Mouse (Mus musculus): Measurements from ENCODE around the gene Kcnd2.

Gene Kcnd2

DNA sequence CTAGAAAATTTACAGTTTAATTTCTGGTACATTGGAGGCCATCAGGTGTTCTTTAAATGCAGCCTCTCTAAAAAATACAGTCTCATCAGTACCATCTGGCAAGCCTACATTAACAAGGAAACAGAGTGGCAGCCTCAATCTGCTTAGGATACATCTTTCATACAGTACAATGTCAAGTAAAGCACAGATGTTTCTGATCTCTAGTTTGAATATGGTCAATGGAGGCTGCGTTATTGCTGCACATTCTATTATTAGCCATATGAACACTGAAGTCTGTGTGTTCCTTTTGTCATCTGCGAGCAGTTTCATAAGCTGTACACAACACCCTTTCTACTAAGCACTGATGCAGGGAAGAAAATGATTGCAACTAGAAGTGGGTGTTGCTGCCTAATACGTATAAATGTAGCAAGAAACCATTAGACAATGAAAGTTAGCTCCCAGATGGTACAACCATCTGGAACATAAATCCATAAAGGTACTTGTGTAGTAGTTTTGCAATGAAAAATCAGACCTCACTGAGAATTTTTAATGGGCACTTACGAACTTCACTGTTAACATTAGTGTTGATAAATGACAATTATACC is 209.0 kb downstream of the Kcnd2 start:
- DNase-seq (ENCODE audit: low read depth) = no peak

DNA sequence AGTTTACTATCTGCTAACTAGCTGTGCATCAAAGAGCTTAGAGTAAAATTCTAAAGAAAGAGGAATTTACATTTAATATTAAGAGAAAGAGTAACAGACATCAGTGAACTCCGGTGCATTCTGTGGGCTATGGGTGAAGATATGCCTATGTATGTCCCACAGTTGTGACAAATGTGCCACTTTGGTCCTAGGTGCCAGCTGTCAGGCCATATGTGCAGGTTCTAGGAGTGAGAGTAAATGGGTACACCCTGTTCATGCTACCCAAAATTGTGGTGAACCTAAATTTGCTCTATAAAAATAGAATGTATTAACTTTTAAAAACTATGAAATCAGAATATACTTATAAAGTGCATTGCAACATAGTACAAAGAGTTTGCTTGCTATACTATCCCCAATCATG is 215.8 kb downstream of the Kcnd2 start:
- no peak for DNase-seq (ENCODE audit: low read depth)

DNA sequence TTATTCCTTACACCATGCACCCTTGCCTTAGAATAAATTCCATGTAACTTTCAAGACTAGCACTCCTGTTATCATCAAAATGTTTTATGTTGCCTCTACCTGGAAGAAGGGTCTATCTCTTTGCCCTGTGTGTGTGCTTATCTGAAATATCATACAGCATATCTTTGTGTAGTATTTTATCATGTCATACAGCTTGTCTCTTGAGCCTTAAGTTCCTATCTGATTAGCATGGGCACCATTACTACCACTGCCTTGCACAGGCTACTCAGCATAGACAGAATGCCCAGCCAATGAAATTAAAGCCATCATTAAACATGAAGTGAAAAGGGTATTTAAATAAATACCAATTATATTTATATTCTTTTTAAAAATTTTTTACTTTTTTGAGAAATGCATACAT is 249.4 kb downstream of the Kcnd2 start:
- DNase-seq (ENCODE audit: low read depth) = no peak

DNA sequence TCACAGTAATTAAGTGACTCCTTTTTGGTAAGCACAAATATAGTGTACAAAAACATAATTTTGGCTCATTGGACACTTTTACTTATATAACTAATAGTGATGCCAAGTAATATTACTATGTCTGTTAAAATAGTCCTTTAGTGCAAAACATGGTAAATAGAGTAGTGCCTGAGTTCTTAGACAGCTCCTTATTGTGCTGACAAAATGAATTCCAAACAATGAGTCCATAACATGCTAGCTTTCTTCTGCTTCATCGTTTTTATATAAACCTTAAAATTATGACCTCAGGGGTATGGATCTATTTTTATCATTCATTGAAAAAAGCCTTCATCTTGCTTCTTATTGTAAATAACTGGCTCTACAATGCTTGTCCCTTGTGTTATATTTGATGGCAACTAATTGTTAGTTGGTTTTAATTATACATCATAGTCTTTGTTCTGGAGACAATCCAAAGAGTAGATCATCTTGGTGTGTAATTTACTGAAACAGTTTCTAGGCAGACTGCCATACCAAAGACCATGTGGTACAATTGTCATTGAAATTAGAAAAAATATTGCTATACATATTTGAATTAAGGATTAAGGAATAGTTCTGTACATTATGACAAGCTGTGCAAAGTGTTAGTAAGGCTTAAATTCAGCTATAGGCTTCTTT is 256.7 kb downstream of the Kcnd2 start:
- DNase-seq (ENCODE audit: low read depth) = no peak

DNA sequence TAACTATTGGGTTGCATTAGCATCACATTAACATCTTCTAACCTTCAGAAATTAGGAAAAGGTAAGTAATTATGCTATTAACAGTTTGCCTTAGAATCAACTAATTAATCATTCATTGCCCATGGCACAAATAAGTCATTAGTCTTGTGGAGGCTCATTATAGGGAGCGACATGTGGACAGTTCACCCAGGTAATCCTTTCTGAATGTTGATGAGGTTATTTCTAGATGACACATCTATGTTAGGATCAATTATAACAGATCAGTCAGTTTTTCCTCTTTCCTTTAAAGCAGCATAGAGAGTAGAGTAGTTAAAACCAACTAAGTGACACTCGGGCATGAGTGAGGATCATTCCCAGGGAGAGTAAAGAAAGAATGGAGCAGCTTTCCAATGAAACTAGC is 267.4 kb downstream of the Kcnd2 start:
- no peak for DNase-seq (ENCODE audit: low read depth)

DNA sequence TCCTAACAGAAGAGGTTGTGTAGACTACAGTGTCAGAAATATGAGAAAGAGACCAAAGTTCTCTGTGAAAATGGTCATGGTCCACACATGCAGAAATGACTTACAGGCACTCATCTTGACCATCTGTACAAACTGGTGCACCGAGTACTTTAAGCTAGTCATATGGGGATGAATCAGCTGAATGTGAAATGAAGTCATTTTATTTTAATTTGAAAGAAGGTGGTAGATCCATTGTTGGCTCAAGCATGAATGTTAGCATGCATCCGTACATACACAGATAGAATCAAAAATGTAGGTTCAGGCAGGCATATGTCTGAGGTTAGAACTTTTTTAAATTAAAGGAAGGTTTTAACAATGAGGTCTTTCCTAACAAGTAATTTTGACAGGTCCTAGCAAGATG is 273.2 kb downstream of the Kcnd2 start:
- no peak for DNase-seq (ENCODE audit: low read depth)

DNA sequence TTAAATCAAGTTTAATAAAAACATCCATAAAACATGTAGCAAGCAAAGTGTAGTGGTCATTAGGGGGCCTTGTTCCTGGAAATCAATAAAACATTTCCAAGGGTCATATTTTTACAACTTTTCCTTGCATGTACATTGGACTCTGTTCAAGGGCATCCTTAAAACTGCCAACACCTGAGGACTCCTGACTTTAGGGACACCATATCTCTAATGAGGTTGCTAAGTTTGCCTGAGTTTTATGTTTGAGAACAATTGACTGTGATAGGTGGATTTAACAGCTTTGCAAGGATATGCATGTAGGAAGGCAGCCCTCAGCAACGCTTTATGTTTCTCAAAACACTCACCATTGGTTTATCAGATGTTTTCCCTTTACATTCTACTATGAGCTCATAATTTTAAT is 287.6 kb downstream of the Kcnd2 start:
- no peak for DNase-seq (ENCODE audit: low read depth)

DNA sequence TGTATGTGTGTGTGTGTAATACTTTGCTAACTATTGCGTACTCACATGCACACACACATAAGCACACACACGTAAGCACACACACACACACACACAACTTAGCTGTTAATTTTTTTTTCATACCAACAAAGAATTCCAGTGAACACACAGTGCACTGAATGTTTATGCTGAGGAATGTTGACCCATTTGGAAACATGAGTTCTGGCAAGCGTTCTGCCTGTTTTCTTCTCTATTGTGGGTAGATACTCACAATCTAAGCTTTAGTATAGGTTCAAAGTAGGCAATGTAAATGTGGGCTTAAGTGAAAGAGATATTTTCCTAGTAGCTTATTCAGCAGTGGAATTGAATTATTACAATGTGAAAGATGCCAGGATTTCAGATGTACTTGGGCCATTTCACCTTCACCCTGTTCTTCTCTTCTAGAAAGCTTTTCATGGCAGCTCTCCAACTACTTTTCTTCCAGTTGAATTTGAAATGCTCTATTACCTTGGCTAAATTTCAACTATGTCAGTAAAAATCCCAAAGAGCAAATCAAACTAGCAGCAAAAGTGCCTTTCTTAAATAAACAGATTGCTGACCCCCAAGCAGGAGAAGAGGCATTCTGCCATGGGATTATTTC is 295.4 kb downstream of the Kcnd2 start:
- DNase-seq (ENCODE audit: low read depth) = no peak

DNA sequence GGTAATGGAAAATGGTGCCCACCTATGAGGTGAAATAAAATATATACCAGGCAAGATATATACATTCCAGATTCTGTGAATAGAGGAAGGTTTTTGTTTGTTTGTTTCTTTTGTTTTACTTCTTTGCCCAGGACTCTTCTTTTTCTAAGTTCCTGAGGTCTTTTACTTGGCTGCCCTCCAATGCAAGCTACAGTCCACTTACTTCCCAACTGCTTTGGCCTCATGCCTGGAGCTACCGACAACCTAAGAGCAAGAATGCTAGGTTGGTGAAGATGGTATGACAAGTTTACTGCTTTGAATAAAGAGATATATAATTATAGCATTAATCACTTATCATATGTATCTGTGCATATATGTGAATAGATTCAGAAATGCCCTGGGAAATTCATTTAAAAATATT is 305.0 kb downstream of the Kcnd2 start:
- DNase-seq (ENCODE audit: low read depth) = no peak

DNA sequence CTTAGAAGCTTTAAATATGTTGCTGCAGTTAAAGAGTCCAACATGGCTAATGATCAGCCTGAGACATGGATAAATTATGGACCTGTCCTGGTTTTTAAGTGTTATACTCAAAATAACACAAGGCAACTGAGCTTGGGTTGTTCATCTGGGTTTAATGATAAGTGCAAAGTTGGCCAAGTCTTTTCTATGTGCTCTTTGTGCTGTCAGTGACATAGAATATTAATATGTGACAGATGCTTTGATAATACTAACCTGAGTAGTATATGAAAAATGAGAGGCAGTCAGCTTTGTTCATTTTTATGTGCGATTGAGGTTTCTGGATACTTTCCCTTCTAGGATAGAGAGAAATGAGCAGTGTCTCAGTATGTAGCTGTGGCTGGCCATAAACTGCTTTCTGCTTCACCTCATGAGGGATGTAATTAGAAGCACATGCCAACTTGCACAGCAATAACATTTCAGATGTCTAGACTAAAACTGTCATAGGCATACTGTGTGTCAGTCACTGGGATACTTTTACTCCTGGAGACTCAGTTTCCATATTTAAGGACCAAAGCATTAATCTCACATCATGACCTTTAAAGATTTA is 312.3 kb downstream of the Kcnd2 start:
- no peak for DNase-seq (ENCODE audit: low read depth)

DNA sequence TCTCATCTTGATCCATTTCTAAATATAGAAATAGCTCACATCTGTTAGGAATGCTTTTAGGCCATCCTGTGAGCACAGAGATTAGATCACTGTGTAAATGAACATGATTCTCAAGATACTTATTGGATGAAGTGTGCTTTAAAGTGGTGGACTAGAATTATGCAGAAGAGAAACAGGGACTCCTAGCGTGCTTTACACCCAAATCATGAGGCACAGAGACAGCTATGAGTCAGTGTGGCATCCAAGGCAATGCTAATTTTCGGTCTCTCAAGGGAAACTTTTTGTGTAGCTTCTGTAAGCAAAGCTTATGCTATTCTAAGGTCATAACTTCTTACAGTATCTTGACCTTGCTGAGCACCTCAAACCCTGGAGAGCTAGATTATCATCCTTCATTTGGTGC is 318.7 kb downstream of the Kcnd2 start:
- no peak for DNase-seq (ENCODE audit: low read depth)

DNA sequence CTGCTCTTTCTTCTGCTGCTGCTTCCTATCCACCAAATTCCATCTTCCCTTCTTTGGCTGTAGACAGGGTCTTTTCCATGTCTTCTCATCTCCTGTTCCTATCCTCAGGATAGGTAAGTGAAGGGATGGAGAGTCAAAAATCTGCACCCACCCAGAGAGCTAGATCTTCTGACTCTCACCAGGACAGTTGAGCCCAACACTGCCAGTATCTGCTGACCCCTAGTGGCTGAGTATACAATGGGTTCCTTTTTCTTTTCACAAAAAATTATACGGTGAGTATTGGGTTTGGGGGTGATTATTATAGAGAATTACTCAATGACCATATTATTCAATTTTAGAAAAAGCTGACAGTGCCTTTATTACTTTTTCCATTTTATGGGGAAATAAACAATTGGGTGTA is 319.5 kb downstream of the Kcnd2 start:
- DNase-seq (ENCODE audit: low read depth) = no peak

DNA sequence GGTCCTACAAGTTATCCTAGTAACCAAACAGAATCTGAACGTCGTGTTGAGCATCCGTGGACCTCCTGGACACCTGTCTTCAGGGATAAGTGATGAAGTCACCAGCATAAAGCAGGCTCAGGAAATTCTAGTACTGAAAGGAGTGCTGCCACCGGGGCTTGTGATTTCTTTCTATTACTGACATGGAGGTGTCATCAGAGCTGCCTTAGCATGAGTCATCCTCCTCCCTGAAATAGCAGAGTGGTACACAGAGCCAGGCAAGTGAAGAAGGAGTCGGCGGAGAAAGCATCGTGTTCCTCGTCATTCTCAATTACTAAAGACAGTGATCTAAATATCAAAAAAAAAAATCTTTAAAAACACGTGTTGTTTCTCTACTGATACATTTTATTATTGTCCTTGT is 336.2 kb downstream of the Kcnd2 start:
- DNase-seq (ENCODE audit: low read depth) = no peak

DNA sequence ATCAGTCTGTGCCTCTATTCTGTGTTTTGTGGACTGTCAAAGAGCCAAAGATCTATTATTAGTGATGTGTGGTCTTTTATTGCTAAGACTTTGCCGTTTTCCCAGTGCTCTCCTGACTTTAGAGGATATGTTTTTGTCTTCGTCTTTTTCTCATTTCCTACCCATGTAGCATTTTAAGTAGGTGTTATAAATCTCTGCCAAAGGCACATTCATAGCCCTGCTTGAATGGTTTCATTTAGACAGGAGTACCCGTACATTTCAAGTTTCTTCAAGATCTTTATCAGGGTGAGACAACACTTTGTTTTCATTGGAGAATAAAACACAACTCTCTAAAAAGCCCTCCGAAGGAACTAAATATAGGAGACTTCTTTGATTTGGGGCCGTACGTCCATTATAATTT is 355.7 kb downstream of the Kcnd2 start:
- no peak for DNase-seq (ENCODE audit: low read depth)

DNA sequence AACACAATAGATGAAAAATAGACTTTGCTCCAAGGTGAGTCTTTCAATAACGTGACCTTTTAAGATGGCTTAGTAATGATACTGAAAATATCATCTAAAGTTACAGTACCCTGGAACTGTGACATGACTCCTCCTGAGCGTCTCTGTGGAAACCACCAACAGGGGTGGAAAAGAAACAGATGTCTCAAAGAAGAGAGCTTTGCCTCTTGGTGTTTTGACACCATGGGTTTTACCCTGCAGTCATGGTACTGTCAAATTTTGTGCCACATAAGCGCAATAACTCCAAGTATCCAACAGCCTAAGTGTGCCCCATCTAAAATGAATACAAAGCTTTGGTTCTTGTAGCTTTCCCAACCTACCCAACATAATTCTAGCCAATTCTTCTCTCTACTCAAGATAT is 374.9 kb downstream of the Kcnd2 start:
- DNase-seq (ENCODE audit: low read depth) = no peak

DNA sequence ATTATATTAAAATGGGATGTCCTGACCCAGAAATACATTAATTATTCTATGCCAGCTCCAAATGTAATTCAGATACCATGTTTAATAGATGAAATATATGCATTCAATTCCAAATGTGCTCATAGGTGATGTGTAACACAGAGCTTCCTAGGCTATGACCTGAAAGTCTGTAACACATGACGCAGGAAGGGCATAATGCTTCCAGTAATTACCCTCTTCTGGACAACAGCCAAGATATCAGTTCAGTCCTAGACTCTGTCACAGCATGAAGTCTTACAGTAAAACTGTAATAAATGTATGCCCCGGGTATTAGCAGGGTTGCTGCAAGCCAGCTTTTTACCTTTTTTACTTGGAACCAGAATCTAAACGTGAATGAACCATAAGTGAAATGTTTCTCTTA is 382.1 kb downstream of the Kcnd2 start:
- no peak for DNase-seq (ENCODE audit: low read depth)

DNA sequence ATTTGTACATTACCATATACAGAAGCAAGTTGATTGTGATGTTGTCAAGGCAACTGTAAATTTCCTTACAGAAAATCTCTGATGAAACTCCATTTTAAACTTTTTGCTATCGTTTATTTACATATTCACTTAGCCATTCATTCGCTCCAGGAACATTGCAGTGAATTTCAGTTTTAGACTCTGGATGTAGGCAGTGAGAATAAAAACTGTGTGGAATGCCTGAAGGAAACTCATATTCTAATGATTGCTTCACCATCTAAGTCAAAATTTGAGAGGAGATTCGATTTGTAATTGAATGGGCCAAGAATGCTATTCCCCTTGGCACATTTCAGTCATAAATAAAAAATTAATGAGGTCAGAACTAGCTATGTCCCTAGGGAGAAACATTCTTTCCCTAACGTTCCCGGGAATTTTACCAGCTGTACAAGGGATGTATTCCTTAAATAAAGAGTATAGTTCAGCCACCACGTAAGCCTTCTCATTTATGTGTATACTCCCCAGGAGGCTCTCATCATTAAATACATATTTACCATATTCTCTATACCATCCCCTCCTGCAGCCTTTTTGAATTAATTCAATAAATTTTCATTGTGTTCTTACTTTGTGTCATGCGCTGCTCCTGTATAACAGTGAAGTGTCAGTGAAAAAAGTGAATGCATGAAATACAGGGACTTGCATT is 394.2 kb downstream of the Kcnd2 start:
- no peak for DNase-seq (ENCODE audit: low read depth)

DNA sequence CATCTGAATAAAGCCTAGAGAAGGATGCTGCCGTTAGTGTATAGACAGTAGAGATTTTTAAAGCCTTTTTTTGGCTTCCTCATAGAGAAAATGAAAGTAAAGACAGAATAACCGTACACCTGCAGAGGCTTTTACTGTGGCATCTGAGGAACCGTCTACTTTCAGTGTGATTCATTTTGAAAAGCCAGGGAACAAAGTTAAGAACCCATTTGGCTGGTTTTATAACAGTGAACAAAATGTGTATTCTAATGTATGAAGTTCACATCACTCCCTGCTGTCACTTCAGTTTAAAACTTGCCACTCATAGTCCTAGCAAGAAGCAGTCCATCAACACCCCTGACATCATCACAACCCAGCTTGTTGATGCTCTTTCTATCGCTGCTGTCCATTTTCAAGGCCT is 414.7 kb downstream of the Kcnd2 start:
- DNase-seq (ENCODE audit: low read depth) = no peak

DNA sequence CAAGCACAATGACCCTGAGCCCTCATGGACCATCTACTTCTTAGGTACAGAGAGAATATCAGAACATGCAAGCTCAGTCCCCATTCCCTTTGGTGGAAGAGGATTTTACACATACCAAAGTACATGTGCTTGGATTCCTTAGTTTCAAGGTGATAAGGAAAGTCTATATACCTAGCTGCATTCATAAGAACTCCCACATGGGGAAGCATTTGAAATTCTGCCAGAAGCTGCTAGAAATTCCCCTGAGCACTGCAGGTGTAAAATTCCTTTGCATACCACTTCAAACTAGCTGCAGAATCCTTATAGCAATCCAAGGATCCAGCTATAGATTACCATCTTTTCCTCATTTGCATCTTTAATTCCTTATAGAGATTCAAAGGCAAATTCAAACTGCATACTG is 440.4 kb downstream of the Kcnd2 start:
- DNase-seq (ENCODE audit: low read depth) = no peak

DNA sequence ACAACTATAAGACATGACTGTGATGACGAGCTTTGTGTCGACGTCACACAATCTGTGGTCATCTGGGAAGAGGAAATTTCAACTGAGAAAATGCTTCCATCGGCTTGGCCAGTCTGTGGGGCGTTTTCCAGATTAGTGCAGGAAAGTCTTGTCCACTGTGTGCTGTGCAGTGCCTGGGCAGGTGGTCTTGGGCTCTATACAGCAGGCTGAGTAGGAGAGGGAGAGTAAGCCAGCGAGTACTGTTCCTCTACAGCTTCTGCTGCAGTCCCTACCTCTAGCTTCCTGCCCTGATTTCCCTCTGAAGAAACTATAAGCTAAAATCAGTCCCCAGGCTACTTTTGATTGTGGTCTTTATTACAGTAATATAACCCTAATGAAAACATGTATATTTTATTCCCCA is 448.8 kb downstream of the Kcnd2 start:
- DNase-seq (ENCODE audit: low read depth) = no peak

DNA sequence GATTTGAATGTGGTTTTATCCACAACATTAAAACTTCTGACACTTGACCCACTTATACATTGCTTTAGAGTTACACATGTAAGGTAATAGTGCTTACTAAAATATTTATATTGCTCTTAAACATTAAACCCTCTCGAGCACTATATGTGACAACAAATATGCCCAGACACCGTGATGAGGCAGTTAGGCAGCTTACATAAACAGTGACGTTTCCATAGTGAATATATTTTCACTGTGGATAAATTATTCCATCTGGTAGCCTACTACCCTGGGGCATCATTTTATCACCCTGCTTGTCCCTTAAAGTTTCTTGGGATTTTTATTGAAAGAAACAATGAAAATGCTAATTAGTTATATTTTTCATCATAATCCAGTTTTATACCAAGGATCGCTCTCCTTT is 449.3 kb downstream of the Kcnd2 start:
- no peak for DNase-seq (ENCODE audit: low read depth)

DNA sequence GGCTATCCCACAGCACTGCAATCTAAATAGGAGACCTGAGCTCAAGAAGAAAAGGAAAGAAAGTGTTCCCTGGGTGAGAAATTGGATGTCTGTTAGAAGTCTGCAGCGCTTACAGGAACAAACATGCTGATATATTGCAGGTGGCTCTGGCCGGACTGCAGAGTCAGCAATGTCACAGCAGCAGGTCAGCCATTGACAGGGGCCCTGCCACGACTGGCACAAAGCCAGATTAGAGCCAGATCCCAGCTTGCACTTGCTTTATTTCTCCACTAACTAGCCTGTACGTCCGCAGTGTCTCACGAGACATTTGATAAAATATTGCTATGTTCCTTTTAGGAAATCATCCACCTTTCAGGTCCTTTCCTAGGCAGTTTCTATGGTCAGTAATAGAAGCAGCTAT is 468.9 kb downstream of the Kcnd2 start:
- no peak for DNase-seq (ENCODE audit: low read depth)

DNA sequence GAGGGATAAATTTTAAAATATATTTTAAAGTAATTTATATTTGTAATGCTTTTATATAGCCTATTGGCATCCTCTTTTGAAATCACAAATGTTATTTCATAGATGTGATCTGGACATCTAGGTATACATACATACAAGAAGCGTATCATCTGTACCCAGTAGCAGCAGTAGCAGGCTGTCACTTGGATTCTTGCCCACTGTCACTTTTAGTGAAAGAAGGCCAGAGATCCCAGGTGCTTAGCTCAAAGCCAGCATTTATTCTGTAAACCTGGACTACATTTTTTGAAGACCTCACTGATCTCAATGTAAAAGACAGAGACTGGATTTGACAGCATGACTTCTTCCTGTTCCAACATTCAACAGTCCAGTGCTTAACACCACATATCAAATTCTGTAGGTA is 471.1 kb downstream of the Kcnd2 start:
- no peak for DNase-seq (ENCODE audit: low read depth)

Measured in c-Kit-positive CD71-positive TER-119-negative erythroid progenitor cells, embryonic 14.5 days (primary cell).